Mouse (Mus musculus): Measurements from ENCODE around the gene Ccl8. TPM values are rescaled to one million over a fixed set of nuclear protein-coding genes. Genes with fewer than 3 reads are reported as not detected.

The Ccl8 gene
- polyA plus RNA-seq, 1 experiment from 2014 or later: not detected

DNA sequence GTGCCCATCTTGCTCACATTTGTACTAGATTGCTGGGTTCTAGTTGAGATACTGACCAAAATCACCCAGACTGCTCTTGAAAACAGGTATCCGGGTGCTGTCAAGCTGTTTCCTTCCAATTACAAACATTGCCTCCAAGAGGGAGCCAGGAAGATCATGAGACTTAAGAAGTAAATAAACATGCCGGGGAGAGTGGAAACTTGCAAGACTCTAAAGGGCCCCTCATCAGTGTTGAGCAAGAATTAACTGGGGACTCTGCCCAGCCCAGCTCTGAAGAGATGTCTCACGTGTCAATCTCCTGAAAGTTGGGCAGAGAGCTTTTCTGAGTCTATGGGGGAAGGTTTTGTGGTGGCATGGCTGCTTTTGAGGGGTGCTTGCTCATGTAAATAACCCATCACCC lies 38.0 kb upstream of the Ccl8 start:
- WGBS: 44% methylated on average over 3 of the region's 3 CpGs
- H3K4me2 ChIP-seq (replicated peaks; ENCODE audit: low read depth): no peak overlapping the region

DNA sequence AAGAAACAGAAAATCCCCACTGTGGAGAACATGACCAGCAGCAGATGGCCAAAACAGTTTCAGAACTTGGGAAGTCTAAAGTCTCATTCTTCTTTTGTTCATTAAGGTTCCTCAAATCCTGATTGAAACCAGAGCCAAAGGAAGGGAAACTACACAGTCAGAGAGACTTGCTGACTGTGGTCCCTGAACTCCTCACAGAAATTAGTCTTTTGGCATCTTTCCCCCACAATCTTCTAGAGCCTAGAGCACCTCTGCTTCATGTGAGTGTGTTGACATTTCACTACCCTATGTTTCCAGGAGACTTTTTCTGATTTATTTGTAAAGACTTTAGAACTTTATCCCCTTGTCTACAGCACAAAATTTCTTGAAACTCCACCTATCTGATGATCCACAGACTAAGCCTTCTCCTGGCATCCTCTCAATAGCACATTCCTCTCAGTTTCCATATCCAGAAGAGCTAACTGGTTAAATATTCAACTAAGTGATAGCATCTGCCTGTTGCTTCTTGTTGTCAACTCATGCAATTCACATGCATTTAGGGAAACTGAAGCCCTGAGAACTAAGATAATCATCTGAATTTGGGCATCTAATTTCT lies 36.8 kb upstream of the Ccl8 start:
- H3K4me3 ChIP-seq (ENCODE audit: low read depth, low read length): no peak overlapping the region
- no peak overlapping the region for H3K4me2 ChIP-seq (replicated peaks; ENCODE audit: low read depth)
- no peaks in the 10 kb centered on the region for H3K9me3 ChIP-seq (ENCODE audit: control insufficient read depth, low read length)
- no peak overlapping the region for H3K9ac ChIP-seq (ENCODE audit: low read length)
- ATAC-seq (ENCODE audit: low FRiP score, low TSS enrichment): no peak
- H3K4me1 ChIP-seq (replicated peaks; ENCODE audit: control insufficient read depth, insufficient read depth): no peaks in the 10 kb centered on the region
- no peak overlapping the region for H3K27ac ChIP-seq (replicated peaks)
- H3K27me3 ChIP-seq (ENCODE audit: control insufficient read depth, insufficient read depth, low read length): no peaks in the 10 kb centered on the region
- DNase-seq (ENCODE audit: low spot score): no peak
- no peak for TF ChIP-seq EP300 (optimal IDR thresholded peaks at IDR 0.05)
- no peak for TF ChIP-seq CTCF (IDR thresholded peaks at IDR 0.05; ENCODE audit: low read depth)
- H3K36me3 ChIP-seq (ENCODE audit: control insufficient read depth, insufficient read depth, low read length): no peaks in the 10 kb centered on the region

More for the DNA sequence above, 38.0 kb upstream of the Ccl8 start:
- no peaks in the 10 kb centered on the region for H3K4me1 ChIP-seq (replicated peaks; ENCODE audit: control insufficient read depth, insufficient read depth)
- DNase-seq (ENCODE audit: low spot score): no peak
- H3K9ac ChIP-seq (ENCODE audit: low read length): no peak overlapping the region
- no peak overlapping the region for H3K4me3 ChIP-seq (ENCODE audit: low read depth, low read length)
- no peak overlapping the region for H3K27ac ChIP-seq (replicated peaks)
- H3K27me3 ChIP-seq (ENCODE audit: control insufficient read depth, insufficient read depth, low read length): no peaks in the 10 kb centered on the region
- H3K9me3 ChIP-seq (ENCODE audit: control insufficient read depth, low read length): no peaks in the 10 kb centered on the region
- no peaks in the 10 kb centered on the region for H3K36me3 ChIP-seq (ENCODE audit: control insufficient read depth, insufficient read depth, low read length)
- TF ChIP-seq EP300 (optimal IDR thresholded peaks at IDR 0.05): no peak
- TF ChIP-seq CTCF (IDR thresholded peaks at IDR 0.05; ENCODE audit: low read depth): no peak
- no peak for ATAC-seq (ENCODE audit: low FRiP score, low TSS enrichment)

DNA sequence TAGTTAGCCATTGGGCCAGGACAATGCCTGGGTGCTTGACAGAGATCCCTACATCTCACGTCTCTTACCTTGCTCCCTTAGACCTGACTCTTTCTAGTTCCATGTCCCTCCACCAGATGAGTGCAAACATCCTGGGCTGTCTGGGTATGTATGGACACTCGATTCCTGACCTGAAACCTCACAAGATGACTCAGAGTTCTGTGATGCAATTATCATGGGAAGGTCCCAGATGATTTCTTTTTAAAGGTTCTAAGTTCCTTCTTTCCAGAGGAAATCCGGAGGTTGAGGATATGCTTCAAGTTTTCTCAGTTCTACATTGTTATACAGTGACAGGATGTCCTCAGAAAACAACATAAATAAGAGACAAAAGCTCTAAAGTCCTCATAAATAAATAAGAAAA lies 34.1 kb upstream of the Ccl8 start:
- H3K9ac ChIP-seq (ENCODE audit: low read length): no peak overlapping the region
- DNase-seq (ENCODE audit: low spot score) (no peak), ATAC-seq (ENCODE audit: low FRiP score, low TSS enrichment) (no peak)
- TF ChIP-seq EP300 (optimal IDR thresholded peaks at IDR 0.05) (no peak), CTCF (IDR thresholded peaks at IDR 0.05; ENCODE audit: low read depth) (no peak)
- no peaks in the 10 kb centered on the region for H3K4me1 ChIP-seq (replicated peaks; ENCODE audit: control insufficient read depth, insufficient read depth)
- no peaks in the 10 kb centered on the region for H3K9me3 ChIP-seq (ENCODE audit: control insufficient read depth, low read length)
- no peak overlapping the region for H3K4me3 ChIP-seq (ENCODE audit: low read depth, low read length)
- no peak overlapping the region for H3K27ac ChIP-seq (replicated peaks)
- H3K36me3 ChIP-seq (ENCODE audit: control insufficient read depth, insufficient read depth, low read length): no peaks in the 10 kb centered on the region
- no peak overlapping the region for H3K4me2 ChIP-seq (replicated peaks; ENCODE audit: low read depth)
- whole genome bisulfite sequencing: 76% methylated on average over 3 of the region's 3 CpGs
- no peaks in the 10 kb centered on the region for H3K27me3 ChIP-seq (ENCODE audit: control insufficient read depth, insufficient read depth, low read length)

DNA sequence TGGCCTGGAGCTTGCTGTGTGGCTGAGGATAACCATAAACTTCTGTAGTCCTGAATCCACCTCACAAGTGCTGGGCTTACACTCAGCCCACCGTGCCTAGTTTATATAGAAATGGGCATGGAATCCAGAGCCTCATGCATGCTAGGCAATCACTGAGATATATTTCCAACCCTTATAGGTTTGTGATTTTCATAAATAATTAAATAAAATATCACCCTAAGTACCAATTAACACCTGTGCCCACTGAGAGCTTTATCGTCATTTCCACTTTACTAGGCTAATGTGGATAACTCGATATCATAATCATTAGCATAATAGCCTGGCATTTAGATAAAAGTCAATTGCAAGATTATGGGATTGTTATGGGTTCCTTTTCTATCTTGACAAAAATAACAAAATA lies 30.6 kb upstream of the Ccl8 start:
- Histone ChIP-seq H3K36me3 (ENCODE audit: control insufficient read depth, insufficient read depth, low read length) (no peaks in the 10 kb centered on the region), H3K4me3 (ENCODE audit: low read depth, low read length) (no peak overlapping the region), H3K9ac (ENCODE audit: low read length) (no peak overlapping the region), H3K9me3 (ENCODE audit: control insufficient read depth, low read length) (no peaks in the 10 kb centered on the region), H3K27me3 (ENCODE audit: control insufficient read depth, insufficient read depth, low read length) (no peaks in the 10 kb centered on the region), H3K4me2 (replicated peaks; ENCODE audit: low read depth) (no peak overlapping the region), H3K4me1 (replicated peaks; ENCODE audit: control insufficient read depth, insufficient read depth) (no peaks in the 10 kb centered on the region), H3K27ac (replicated peaks) (no peak overlapping the region)
- ATAC-seq (ENCODE audit: low FRiP score, low TSS enrichment) (no peak), DNase-seq (ENCODE audit: low spot score) (no peak)
- WGBS: 94% methylated on average over 3 of the region's 3 CpGs
- TF ChIP-seq CTCF (IDR thresholded peaks at IDR 0.05; ENCODE audit: low read depth): no peak
- no peak for TF ChIP-seq EP300 (optimal IDR thresholded peaks at IDR 0.05)

DNA sequence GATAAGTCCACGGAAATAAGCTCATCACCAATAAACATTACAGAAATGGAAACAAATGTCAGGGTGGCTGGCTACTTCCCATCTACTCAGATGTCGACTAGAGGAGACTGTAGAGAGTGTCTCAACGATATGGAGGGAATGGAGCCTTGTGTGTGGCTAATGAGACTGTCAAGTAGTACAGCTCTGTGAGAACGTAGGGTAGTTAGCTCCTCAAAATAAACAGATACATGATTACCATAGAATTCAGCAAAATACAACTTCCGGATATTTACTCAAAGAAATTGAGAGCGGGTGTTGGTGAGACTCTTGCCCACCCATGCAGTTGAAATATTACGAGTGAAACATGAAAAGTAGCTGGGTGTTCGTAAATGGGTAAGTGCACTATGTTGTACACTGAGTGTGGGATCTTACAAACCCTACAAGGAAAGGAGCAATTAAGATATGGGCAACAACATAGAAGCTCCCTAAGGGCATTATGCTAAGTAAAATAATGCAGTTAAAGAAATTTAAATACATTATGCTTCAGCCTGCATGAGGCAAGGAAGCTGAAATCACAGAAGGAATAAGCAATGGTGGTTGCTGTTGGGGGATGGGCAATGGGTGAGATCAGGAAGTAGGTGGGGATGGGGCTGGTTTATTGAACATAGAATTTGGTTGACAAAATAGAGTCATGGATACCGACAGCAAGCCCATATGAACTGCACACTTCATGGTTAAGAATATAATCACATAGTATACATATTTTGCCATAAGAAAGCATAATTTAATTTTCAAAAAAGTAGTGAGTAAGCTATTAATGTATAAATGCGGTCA lies 15.3 kb upstream of the Ccl8 start:
- Histone ChIP-seq H3K36me3 (ENCODE audit: control insufficient read depth, insufficient read depth, low read length) (no peaks in the 10 kb centered on the region), H3K9me3 (ENCODE audit: control insufficient read depth, low read length) (no peaks in the 10 kb centered on the region), H3K27ac (replicated peaks) (no peak overlapping the region), H3K4me3 (ENCODE audit: low read depth, low read length) (no peak overlapping the region), H3K27me3 (ENCODE audit: control insufficient read depth, insufficient read depth, low read length) (no peaks in the 10 kb centered on the region), H3K9ac (ENCODE audit: low read length) (no peak overlapping the region), H3K4me2 (replicated peaks; ENCODE audit: low read depth) (no peak overlapping the region), H3K4me1 (replicated peaks; ENCODE audit: control insufficient read depth, insufficient read depth) (no peaks in the 10 kb centered on the region)
- TF ChIP-seq EP300 (optimal IDR thresholded peaks at IDR 0.05) (no peak), CTCF (IDR thresholded peaks at IDR 0.05; ENCODE audit: low read depth) (no peak)
- no peak for ATAC-seq (ENCODE audit: low FRiP score, low TSS enrichment)
- no peak for DNase-seq (ENCODE audit: low spot score)
- WGBS: 62% methylated on average over 10 of the region's 10 CpGs

DNA sequence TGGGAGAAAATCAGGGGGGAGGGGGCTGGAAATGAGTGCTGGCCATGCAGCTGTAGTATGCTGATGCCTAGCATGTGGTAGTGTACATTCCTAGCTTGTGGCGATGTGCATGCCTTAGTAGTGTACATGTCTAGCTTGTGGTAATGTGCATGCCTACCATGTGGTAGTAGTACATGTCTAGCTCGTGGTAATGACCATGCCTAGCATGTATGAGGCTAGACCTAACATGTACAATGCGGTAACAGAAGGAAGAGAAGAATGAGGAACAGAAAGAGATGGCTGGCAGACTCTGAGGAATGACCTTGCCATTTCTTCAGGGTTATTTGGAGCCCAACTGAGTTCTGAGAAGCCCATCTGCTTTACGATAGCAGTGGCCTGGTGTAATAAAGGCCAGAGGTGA lies 13.9 kb upstream of the Ccl8 start:
- ATAC-seq (ENCODE audit: low FRiP score, low TSS enrichment) (no peak), DNase-seq (ENCODE audit: low spot score) (no peak)
- Histone ChIP-seq H3K36me3 (ENCODE audit: control insufficient read depth, insufficient read depth, low read length) (no peaks in the 10 kb centered on the region), H3K4me3 (ENCODE audit: low read depth, low read length) (no peak overlapping the region), H3K4me1 (replicated peaks; ENCODE audit: control insufficient read depth, insufficient read depth) (no peaks in the 10 kb centered on the region), H3K4me2 (replicated peaks; ENCODE audit: low read depth) (no peak overlapping the region), H3K9me3 (ENCODE audit: control insufficient read depth, low read length) (no peaks in the 10 kb centered on the region), H3K27me3 (ENCODE audit: control insufficient read depth, insufficient read depth, low read length) (no peaks in the 10 kb centered on the region), H3K27ac (replicated peaks) (no peak overlapping the region), H3K9ac (ENCODE audit: low read length) (no peak overlapping the region)
- TF ChIP-seq EP300 (optimal IDR thresholded peaks at IDR 0.05) (no peak), CTCF (IDR thresholded peaks at IDR 0.05; ENCODE audit: low read depth) (no peak)
- 86% methylated on average over 4 of the region's 4 CpGs for WGBS
